Mouse (Mus musculus): Measurements from ENCODE around the gene Rpgrip1l. TPM values are rescaled to one million over a fixed set of nuclear protein-coding genes. Genes with fewer than 3 reads are reported as not detected.

Rpgrip1l gene
- polyA plus RNA-seq, 1 experiment from 2014 or later, result 14.7 TPM

DNA sequence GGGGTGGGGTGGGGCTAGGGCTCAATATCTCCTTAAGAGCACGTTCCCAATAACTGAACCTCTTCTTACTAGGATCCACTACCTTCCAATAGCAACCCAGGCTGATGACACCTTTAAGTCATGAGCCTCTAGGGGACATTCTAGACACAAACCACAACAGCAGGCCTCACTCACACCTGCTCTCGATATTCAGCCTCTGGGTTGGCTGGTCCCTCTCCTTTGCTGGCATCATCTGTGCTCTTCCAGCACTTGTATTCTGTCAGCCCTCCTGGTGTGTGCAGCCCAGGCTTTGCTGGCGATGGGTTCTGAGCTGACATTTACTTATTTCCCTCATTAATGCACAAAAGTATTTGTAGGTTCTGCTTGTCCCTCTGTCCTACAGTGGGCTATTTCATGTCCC, 98.8 kb downstream of the Rpgrip1l start:
- H3K9ac ChIP-seq (ENCODE audit: low read length), result no peak overlapping the region
- H3K9me3 ChIP-seq (replicated peaks; ENCODE audit: control insufficient read depth, low read length), result no peaks in the 10 kb centered on the region
- H3K36me3 ChIP-seq (ENCODE audit: control insufficient read depth, insufficient read depth, low read length), result no peaks in the 10 kb centered on the region
- no peak overlapping the region for H3K4me3 ChIP-seq (ENCODE audit: low read depth, low read length)
- no peak for DNase-seq (ENCODE audit: low spot score)
- 66% methylated on average over 3 of the region's 3 CpGs for WGBS
- H3K27ac ChIP-seq (ENCODE audit: low read depth, low read length), result no peak overlapping the region
- no peak overlapping the region for H3K4me2 ChIP-seq (ENCODE audit: low read length)
- no peak for ATAC-seq
- H3K4me1 ChIP-seq (ENCODE audit: control insufficient read depth, insufficient read depth, low read length), result no peaks in the 10 kb centered on the region
- no peaks in the 10 kb centered on the region for H3K27me3 ChIP-seq (replicated peaks; ENCODE audit: control insufficient read depth, insufficient read depth, low read length)

DNA sequence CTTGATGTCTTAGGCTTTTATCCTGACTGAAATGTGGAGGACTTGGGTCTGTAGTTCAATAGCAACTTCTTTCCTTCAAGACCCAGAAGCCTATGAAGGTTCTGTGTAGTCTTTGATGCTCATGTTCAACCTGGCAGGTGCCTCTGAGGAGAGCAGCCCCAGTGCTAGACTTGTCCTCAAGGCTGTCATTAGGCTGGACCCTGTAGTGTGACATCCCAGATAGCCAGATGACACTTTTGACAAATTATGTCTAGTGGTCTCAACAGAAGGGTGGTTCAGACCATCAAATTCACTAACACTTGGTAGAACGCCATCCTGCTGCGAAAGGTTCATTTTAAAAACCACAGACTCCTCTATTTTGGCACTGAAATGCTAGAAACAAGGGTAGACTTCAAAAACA, 100.1 kb downstream of the Rpgrip1l start:
- Histone ChIP-seq H3K27me3 (replicated peaks; ENCODE audit: control insufficient read depth, insufficient read depth, low read length) (no peaks in the 10 kb centered on the region), H3K9ac (ENCODE audit: low read length) (no peak overlapping the region), H3K4me2 (ENCODE audit: low read length) (no peak overlapping the region), H3K36me3 (ENCODE audit: control insufficient read depth, insufficient read depth, low read length) (no peaks in the 10 kb centered on the region), H3K4me3 (ENCODE audit: low read depth, low read length) (no peak overlapping the region), H3K27ac (ENCODE audit: low read depth, low read length) (no peak overlapping the region), H3K4me1 (ENCODE audit: control insufficient read depth, insufficient read depth, low read length) (no peaks in the 10 kb centered on the region), H3K9me3 (replicated peaks; ENCODE audit: control insufficient read depth, low read length) (no peaks in the 10 kb centered on the region)
- ATAC-seq (no peak), DNase-seq (ENCODE audit: low spot score) (no peak)
- 95% methylated on average over 2 of the region's 2 CpGs for WGBS

GRCm38 (mm10) chr8:91209658-91210057, 103.4 kb downstream of the Rpgrip1l start:
- WGBS, result 84% methylated on average over 3 of the region's 3 CpGs
- Histone ChIP-seq H3K36me3 (ENCODE audit: control insufficient read depth, insufficient read depth, low read length) (no peaks in the 10 kb centered on the region), H3K27ac (ENCODE audit: low read depth, low read length) (no peak overlapping the region), H3K4me1 (ENCODE audit: control insufficient read depth, insufficient read depth, low read length) (no peaks in the 10 kb centered on the region), H3K4me2 (ENCODE audit: low read length) (no peak overlapping the region), H3K27me3 (replicated peaks; ENCODE audit: control insufficient read depth, insufficient read depth, low read length) (no peaks in the 10 kb centered on the region), H3K9ac (ENCODE audit: low read length) (no peak overlapping the region), H3K9me3 (replicated peaks; ENCODE audit: control insufficient read depth, low read length) (no peaks in the 10 kb centered on the region), H3K4me3 (ENCODE audit: low read depth, low read length) (no peak overlapping the region)
- ATAC-seq (no peak), DNase-seq (ENCODE audit: low spot score) (no peak)

DNA sequence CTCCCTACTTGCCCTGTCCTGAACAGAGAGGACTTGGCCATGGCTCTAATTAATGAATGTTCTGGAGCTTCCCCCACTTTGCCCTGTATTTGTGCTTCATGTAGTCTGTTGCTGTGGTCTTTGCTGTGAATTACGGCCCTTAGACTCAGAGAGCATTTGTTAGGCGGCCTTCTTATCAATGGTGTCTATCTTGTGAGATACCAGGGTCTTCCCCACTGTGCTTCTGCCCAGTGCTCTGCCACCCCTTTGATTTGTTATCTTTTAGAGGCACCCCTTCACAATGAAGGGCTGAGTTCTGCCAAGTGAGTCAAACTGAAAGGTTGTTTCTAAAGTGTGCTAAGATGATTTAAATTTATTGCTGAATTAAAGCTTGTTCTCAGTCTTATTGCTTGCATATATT, 105.4 kb downstream of the Rpgrip1l start:
- Histone ChIP-seq H3K9ac (ENCODE audit: low read length) (no peak overlapping the region), H3K4me3 (ENCODE audit: low read depth, low read length) (no peak overlapping the region), H3K27ac (ENCODE audit: low read depth, low read length) (no peak overlapping the region), H3K4me2 (ENCODE audit: low read length) (no peak overlapping the region), H3K36me3 (ENCODE audit: control insufficient read depth, insufficient read depth, low read length) (no peaks in the 10 kb centered on the region), H3K27me3 (replicated peaks; ENCODE audit: control insufficient read depth, insufficient read depth, low read length) (no peaks in the 10 kb centered on the region), H3K9me3 (replicated peaks; ENCODE audit: control insufficient read depth, low read length) (no peaks in the 10 kb centered on the region), H3K4me1 (ENCODE audit: control insufficient read depth, insufficient read depth, low read length) (no peaks in the 10 kb centered on the region)
- DNase-seq (ENCODE audit: low spot score) (no peak), ATAC-seq (no peak)
- 94% methylated on average over 2 of the region's 2 CpGs for WGBS

GRCm38 (mm10) chr8:91205897-91206296, 107.2 kb downstream of the Rpgrip1l start:
- Histone ChIP-seq H3K9me3 (replicated peaks; ENCODE audit: control insufficient read depth, low read length) (no peaks in the 10 kb centered on the region), H3K9ac (ENCODE audit: low read length) (no peak overlapping the region), H3K36me3 (ENCODE audit: control insufficient read depth, insufficient read depth, low read length) (no peaks in the 10 kb centered on the region), H3K27me3 (replicated peaks; ENCODE audit: control insufficient read depth, insufficient read depth, low read length) (no peaks in the 10 kb centered on the region), H3K4me1 (ENCODE audit: control insufficient read depth, insufficient read depth, low read length) (no peaks in the 10 kb centered on the region), H3K4me2 (ENCODE audit: low read length) (no peak overlapping the region), H3K4me3 (ENCODE audit: low read depth, low read length) (no peak overlapping the region), H3K27ac (ENCODE audit: low read depth, low read length) (no peak overlapping the region)
- no peak for DNase-seq (ENCODE audit: low spot score)
- WGBS, result 80% methylated on average over 6 of the region's 6 CpGs
- ATAC-seq, result no peak

- Histone ChIP-seq H3K27me3 (replicated peaks; ENCODE audit: control insufficient read depth, insufficient read depth, low read length) (no peaks in the 10 kb centered on the region), H3K27ac (ENCODE audit: low read depth, low read length) (no peak overlapping the region), H3K36me3 (ENCODE audit: control insufficient read depth, insufficient read depth, low read length) (no peaks in the 10 kb centered on the region), H3K4me1 (ENCODE audit: control insufficient read depth, insufficient read depth, low read length) (no peaks in the 10 kb centered on the region), H3K4me3 (ENCODE audit: low read depth, low read length) (no peak overlapping the region), H3K4me2 (ENCODE audit: low read length) (no peak overlapping the region), H3K9me3 (replicated peaks; ENCODE audit: control insufficient read depth, low read length) (no peaks in the 10 kb centered on the region), H3K9ac (ENCODE audit: low read length) (no peak overlapping the region)
- 89% methylated on average over 2 of the region's 2 CpGs for WGBS
- no peak for DNase-seq (ENCODE audit: low spot score)
- ATAC-seq, result no peak
Measured at GRCm38 (mm10) chr8:91201184-91201583, 111.9 kb downstream of the Rpgrip1l start.

DNA sequence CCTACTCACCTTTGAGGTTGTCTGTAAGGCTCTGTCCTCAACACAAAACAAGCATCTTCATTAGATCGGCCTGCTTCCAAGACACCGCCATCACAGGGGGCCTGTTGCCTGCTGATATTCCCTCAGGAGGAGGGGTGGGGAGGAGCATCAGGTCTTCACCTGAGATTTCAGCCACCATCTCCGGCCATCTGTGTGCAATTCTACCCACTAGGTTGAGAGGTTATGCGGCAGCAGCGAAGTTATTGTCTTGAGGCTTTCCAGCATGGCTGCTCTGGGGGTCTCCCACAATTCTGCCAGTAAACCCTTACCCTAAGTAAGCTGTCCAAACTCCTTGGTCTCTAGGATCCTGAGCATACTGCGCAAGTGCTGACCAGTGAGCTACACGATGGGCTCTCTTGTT, 113.2 kb downstream of the Rpgrip1l start, which contains the start of gene Aktip:
Gene Aktip, minus strand, starts transcription at position 101 of the 400 bp plus-strand sequence.
- H3K36me3 ChIP-seq (ENCODE audit: control insufficient read depth, insufficient read depth, low read length), result no peaks in the 10 kb centered on the region
- H3K27me3 ChIP-seq (replicated peaks; ENCODE audit: control insufficient read depth, insufficient read depth, low read length), result no peaks in the 10 kb centered on the region
- DNase-seq (ENCODE audit: low spot score), result no peak
- no peak for ATAC-seq
- H3K27ac ChIP-seq (ENCODE audit: low read depth, low read length), result no peak within 1 kb of the TSS
- no peaks in the 10 kb centered on the region for H3K4me1 ChIP-seq (ENCODE audit: control insufficient read depth, insufficient read depth, low read length)
- H3K4me2 ChIP-seq (ENCODE audit: low read length), result no peak within 1 kb of the TSS
- H3K4me3 ChIP-seq (ENCODE audit: low read depth, low read length), result no peak within 1 kb of the TSS
- 97% methylated on average over 7 of the region's 7 CpGs for WGBS
- H3K9me3 ChIP-seq (replicated peaks; ENCODE audit: control insufficient read depth, low read length), result no peaks in the 10 kb centered on the region
- no peak within 1 kb of the TSS for H3K9ac ChIP-seq (ENCODE audit: low read length)

GRCm38 (mm10) chr8:91198036-91198435, 115.0 kb downstream of the Rpgrip1l start:
- no peak overlapping the region for H3K4me2 ChIP-seq (ENCODE audit: low read length)
- no peaks in the 10 kb centered on the region for H3K36me3 ChIP-seq (ENCODE audit: control insufficient read depth, insufficient read depth, low read length)
- no peaks in the 10 kb centered on the region for H3K9me3 ChIP-seq (replicated peaks; ENCODE audit: control insufficient read depth, low read length)
- no peak overlapping the region for H3K27ac ChIP-seq (ENCODE audit: low read depth, low read length)
- no peak overlapping the region for H3K9ac ChIP-seq (ENCODE audit: low read length)
- no peak overlapping the region for H3K4me3 ChIP-seq (ENCODE audit: low read depth, low read length)
- no peaks in the 10 kb centered on the region for H3K4me1 ChIP-seq (ENCODE audit: control insufficient read depth, insufficient read depth, low read length)
- no peak for ATAC-seq
- no peak for DNase-seq (ENCODE audit: low spot score)
- 23% methylated on average over 3 of the region's 3 CpGs for WGBS
- no peaks in the 10 kb centered on the region for H3K27me3 ChIP-seq (replicated peaks; ENCODE audit: control insufficient read depth, insufficient read depth, low read length)

GRCm38 (mm10) chr8:91197233-91197632, 115.8 kb downstream of the Rpgrip1l start:
- H3K27me3 ChIP-seq (replicated peaks; ENCODE audit: control insufficient read depth, insufficient read depth, low read length), result no peaks in the 10 kb centered on the region
- no peak overlapping the region for H3K4me3 ChIP-seq (ENCODE audit: low read depth, low read length)
- no peaks in the 10 kb centered on the region for H3K36me3 ChIP-seq (ENCODE audit: control insufficient read depth, insufficient read depth, low read length)
- H3K4me2 ChIP-seq (ENCODE audit: low read length), result no peak overlapping the region
- H3K4me1 ChIP-seq (ENCODE audit: control insufficient read depth, insufficient read depth, low read length), result no peaks in the 10 kb centered on the region
- no peaks in the 10 kb centered on the region for H3K9me3 ChIP-seq (replicated peaks; ENCODE audit: control insufficient read depth, low read length)
- H3K27ac ChIP-seq (ENCODE audit: low read depth, low read length), result no peak overlapping the region
- WGBS, result 92% methylated on average over 5 of the region's 5 CpGs
- H3K9ac ChIP-seq (ENCODE audit: low read length), result no peak overlapping the region
- ATAC-seq (no peak), DNase-seq (ENCODE audit: low spot score) (no peak)
